Mouse (Mus musculus) cortical plate, adult 2 months (tissue): ENCODE measurements around the gene 1600012H06Rik.

ENCODE experiments used
- CTCF ChIP-seq: fragments of 200-500 bp; IDR thresholded peaks from 2 replicates; pipeline ENCODE4 v1.5.1; 2011; ENCODE audit warnings: mild to moderate bottlenecking, control low read depth, low read length; ENCODE audit not compliant: insufficient read depth; ENCODE audit errors: extremely low read depth
- POLR2A ChIP-seq: fragments of 200-500 bp; IDR thresholded peaks from 2 replicates; pipeline ENCODE4 v1.6.1; 2011; ENCODE audit warnings: mild to moderate bottlenecking, low read length, control low read depth; ENCODE audit not compliant: insufficient read depth; ENCODE audit errors: extremely low read depth

DNA sequence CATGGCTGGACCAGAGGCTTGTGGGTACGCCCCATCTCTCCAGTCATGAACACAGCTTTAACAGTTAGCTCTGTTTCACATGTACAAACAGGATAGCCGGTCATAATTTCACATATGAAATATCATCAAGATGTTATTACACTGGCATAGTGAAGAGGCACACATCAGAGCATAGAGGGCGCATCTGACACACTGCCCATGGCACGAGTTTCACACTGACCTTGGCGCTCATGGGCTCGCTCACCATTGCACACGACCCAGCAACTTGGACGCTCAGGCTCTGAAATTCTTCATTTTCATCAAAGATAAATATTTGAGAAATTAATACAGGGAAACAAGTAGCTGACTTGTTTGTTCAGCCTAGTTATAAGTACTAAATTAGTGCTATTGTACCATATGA, 25.1 kb upstream of the 1600012H06Rik start:
- TF ChIP-seq CTCF (no peak), POLR2A (no peak)
